Mouse (Mus musculus) midbrain, embryonic 11.5 days (tissue): Measurements from ENCODE around the gene Fthl17e. TPM values are rescaled to one million over a fixed set of nuclear protein-coding genes. Genes with fewer than 3 reads are reported as not detected.
"Not testable (repeated sequence)": the region's sequence is repeated elsewhere in the genome, so short reads cannot be mapped to it uniquely, and the experiment has no call there.

Experiments
- ATAC-seq: fragments of 200-750 bp; cut with Nextera tagmentation; 2 replicates; pipeline ENCODE4 v1.8.0; 2017; ENCODE audit warnings: moderate TSS enrichment, moderate library complexity; ENCODE audit not compliant: low FRiP score
- DNase-seq: peaks from one replicate; pipeline ENCODE4 v3.0.0; 2015; ENCODE audit warnings: low spot score; ENCODE audit errors: missing footprints
- H3K27ac ChIP-seq: fragments of 300-500 bp; sonication (generic); 2 replicates; pipeline ENCODE4 v1.5.1; 2014; ENCODE audit warnings: low read depth, low read length
- H3K27me3 ChIP-seq: fragments of 300-500 bp; sonication (generic); 2 replicates; pipeline ENCODE4 v1.6.1; 2014; ENCODE audit warnings: mild to moderate bottlenecking, low read length, moderate library complexity, mixed read lengths; ENCODE audit not compliant: control insufficient read depth, insufficient read depth
- H3K36me3 ChIP-seq: fragments of 300-500 bp; sonication (generic); 2 replicates; pipeline ENCODE4 v1.6.1; 2014; ENCODE audit warnings: mild to moderate bottlenecking, low read length, moderate library complexity, mixed read lengths; ENCODE audit not compliant: control insufficient read depth, insufficient read depth
- H3K4me1 ChIP-seq: fragments of 300-500 bp; sonication (generic); 2 replicates; pipeline ENCODE4 v1.6.1; 2014; ENCODE audit warnings: low read length; ENCODE audit not compliant: control insufficient read depth, insufficient read depth
- H3K4me2 ChIP-seq: fragments of 300-500 bp; sonication (generic); 2 replicates; pipeline ENCODE4 v1.6.1; 2014; ENCODE audit warnings: mild to moderate bottlenecking, moderate library complexity
- H3K4me3 ChIP-seq: fragments of 300-500 bp; sonication (generic); 2 replicates; pipeline ENCODE4 v1.5.1; 2014; ENCODE audit warnings: low read depth, low read length
- H3K9ac ChIP-seq: fragments of 300-500 bp; sonication (generic); 2 replicates; pipeline ENCODE4 v1.6.1; 2014; ENCODE audit warnings: low read length
- H3K9me3 ChIP-seq: fragments of 300-500 bp; sonication (generic); 2 replicates; pipeline ENCODE4 v1.6.1; 2016; ENCODE audit warnings: low read length; ENCODE audit not compliant: control insufficient read depth
- WGBS: fragments of 180-500 bp; shearing (Covaris S2); extraction: QIAGEN DNeasy Blood & Tissue Kit; methylation state at CpG from one replicate; pipeline ENCODE4 v1.1.7; 2014; 5-methylcytosine and 5-hydroxymethylcytosine counted together
- polyA plus RNA-seq: library from polyadenylated mRNA; unstranded; fragments of >200 nt; fragmentation: Nextera tagmentation; extraction: Ambion mirVana; gene quantifications from 2 replicates; pipeline ENCODE4 v1.2.1, GENCODE M21; 2014

Gene Fthl17e
- not detected in 2 replicates for polyA plus RNA-seq

- not testable (repeated sequence) for H3K4me2 ChIP-seq, DNase-seq, H3K4me3 ChIP-seq, H3K27ac ChIP-seq, H3K4me1 ChIP-seq, H3K36me3 ChIP-seq, H3K27me3 ChIP-seq, H3K9ac ChIP-seq, H3K9me3 ChIP-seq, ATAC-seq
- WGBS = 100% methylated on average over 1 of the region's 10 CpGs
Observed at GRCm38 (mm10) chrX:9033193-9033592, at the start of gene Fthl17e. Gene Fthl17e (plus strand): TSS chrX:9033493.

- H3K4me3 ChIP-seq, H3K27ac ChIP-seq, H3K9me3 ChIP-seq, ATAC-seq, H3K36me3 ChIP-seq, H3K4me1 ChIP-seq, H3K4me2 ChIP-seq, H3K27me3 ChIP-seq, H3K9ac ChIP-seq, DNase-seq: not testable (repeated sequence)
- WGBS = no CpG with 5 or more reads among the region's 9 CpGs
Observed at GRCm38 (mm10) chrX:8986655-8987054, 46.6 kb upstream of the Fthl17e start, which contains the start of gene Fthl17d. Gene Fthl17d (minus strand): TSS chrX:8986755.

GRCm38 (mm10) chrX:9016079-9016478, 17.2 kb upstream of the Fthl17e start:
- no peak for ATAC-seq
- no peak for DNase-seq
- Histone ChIP-seq H3K4me1 (no peaks in the 10 kb centered on the region), H3K4me3 (no peak overlapping the region), H3K9me3 (no peaks in the 10 kb centered on the region), H3K9ac (no peak overlapping the region), H3K27me3 (no peaks in the 10 kb centered on the region), H3K27ac (no peak overlapping the region), H3K4me2 (no peak overlapping the region), H3K36me3 (no peaks in the 10 kb centered on the region)
- 82% methylated on average over 1 of the region's 1 CpGs for WGBS

GRCm38 (mm10) chrX:9019481-9019880, 13.8 kb upstream of the Fthl17e start:
- Histone ChIP-seq H3K9ac (no peak overlapping the region), H3K4me1 (no peaks in the 10 kb centered on the region), H3K4me2 (no peak overlapping the region), H3K36me3 (no peaks in the 10 kb centered on the region), H3K4me3 (no peak overlapping the region), H3K27me3 (no peaks in the 10 kb centered on the region), H3K9me3 (no peaks in the 10 kb centered on the region), H3K27ac (no peak overlapping the region)
- DNase-seq (no peak), ATAC-seq (no peak)
- 59% methylated on average over 10 of the region's 10 CpGs for WGBS

- H3K27ac ChIP-seq, H3K27me3 ChIP-seq, ATAC-seq, H3K4me3 ChIP-seq, H3K36me3 ChIP-seq, H3K9me3 ChIP-seq, DNase-seq, H3K4me2 ChIP-seq, H3K4me1 ChIP-seq, H3K9ac ChIP-seq: not testable (repeated sequence)
- WGBS = 41% methylated on average over 3 of the region's 4 CpGs
Observed at GRCm38 (mm10) chrX:9041611-9042010, 8.3 kb downstream of the Fthl17e start.

GRCm38 (mm10) chrX:9060952-9061351, 27.7 kb downstream of the Fthl17e start:
- H3K9ac ChIP-seq, H3K27ac ChIP-seq, H3K4me1 ChIP-seq, H3K36me3 ChIP-seq, H3K9me3 ChIP-seq, H3K27me3 ChIP-seq, H3K4me2 ChIP-seq, ATAC-seq, H3K4me3 ChIP-seq: not testable (repeated sequence)
- peak; percentile 74 for DNase-seq
- WGBS = 29% methylated on average over 6 of the region's 9 CpGs

- ATAC-seq (no peak), DNase-seq (no peak)
- H3K27me3 ChIP-seq = no peaks in the 10 kb centered on the region
- no peak overlapping the region for H3K4me2 ChIP-seq
- no peak overlapping the region for H3K27ac ChIP-seq
- H3K36me3 ChIP-seq = no peaks in the 10 kb centered on the region
- no peaks in the 10 kb centered on the region for H3K4me1 ChIP-seq
- no peaks in the 10 kb centered on the region for H3K9me3 ChIP-seq
- no peak overlapping the region for H3K9ac ChIP-seq
- H3K4me3 ChIP-seq = no peak overlapping the region
- 86% methylated on average over 4 of the region's 4 CpGs for WGBS
Observed at GRCm38 (mm10) chrX:9062101-9062500, 28.8 kb downstream of the Fthl17e start.

- not testable (repeated sequence) for H3K9me3 ChIP-seq, H3K36me3 ChIP-seq, H3K27ac ChIP-seq, H3K4me3 ChIP-seq, H3K9ac ChIP-seq, DNase-seq, H3K27me3 ChIP-seq, H3K4me1 ChIP-seq, H3K4me2 ChIP-seq, ATAC-seq
- 86% methylated on average over 11 of the region's 11 CpGs for WGBS
Observed at GRCm38 (mm10) chrX:9062715-9063114, 29.4 kb downstream of the Fthl17e start, which contains the start of gene Fthl17f. Gene Fthl17f (plus strand): TSS chrX:9063015.

GRCm38 (mm10) chrX:9077699-9078098, 44.4 kb downstream of the Fthl17e start:
- DNase-seq, ATAC-seq, H3K9ac ChIP-seq, H3K4me3 ChIP-seq, H3K27ac ChIP-seq, H3K4me1 ChIP-seq, H3K36me3 ChIP-seq, H3K4me2 ChIP-seq, H3K27me3 ChIP-seq, H3K9me3 ChIP-seq: not testable (repeated sequence)
- 11% methylated on average over 5 of the region's 10 CpGs for WGBS
